ENCODE assay signal across 7 mouse cellular contexts in the genomic region with DNA sequence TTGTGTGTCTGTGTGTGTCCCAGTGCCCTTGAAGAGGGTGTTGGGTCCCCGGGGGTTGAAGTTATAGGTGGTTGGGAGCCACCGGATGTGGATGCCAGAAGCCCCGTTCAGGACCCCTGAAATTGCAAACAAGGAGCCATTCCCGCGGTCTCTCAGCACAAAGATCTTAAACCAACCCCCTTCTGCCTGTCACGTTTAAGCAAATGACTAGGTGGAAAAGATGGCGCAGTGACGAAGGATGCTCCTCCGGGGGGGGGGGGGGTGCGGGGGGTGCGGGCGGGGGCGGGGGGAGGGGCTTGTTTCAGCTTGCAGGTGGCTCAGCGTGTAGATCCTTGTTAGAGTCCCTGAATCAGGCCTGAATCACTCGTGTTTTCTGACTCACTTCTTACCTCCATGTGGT. TPM values are rescaled to one million over a fixed set of nuclear protein-coding genes. Genes with fewer than 3 reads are reported as not detected.
DNase-seq lines count a peak whose midpoint lies in the region; ATAC-seq and TF ChIP-seq lines count a peak whose summit lies in the region.

No protein-coding gene starts in this region.

- H3K4me3 ChIP-seq in thymus, adult 2 months (ENCODE audit: control insufficient read depth, insufficient read depth, low read length): no peak overlapping the region
- H3K4me3 ChIP-seq in hindbrain, embryonic 11.5 days (ENCODE audit: low read depth, low read length): no peak overlapping the region
- H3K4me3 ChIP-seq in midbrain, embryonic 11.5 days (ENCODE audit: low read depth, low read length): no peak overlapping the region

- TF ChIP-seq POLR2A in thymus, adult 2 months (IDR thresholded peaks at IDR 0.05; ENCODE audit: control insufficient read depth, extremely low read depth, insufficient read depth, low read length, poor library complexity): no peak

- DNase-seq in thymus, adult 2 months: peak; percentile 19
- DNase-seq in thymus, adult 18-20 months: no peak
- DNase-seq in hindbrain, embryonic 11.5 days (ENCODE audit: low spot score): peak; percentile 29
- no peak for DNase-seq in midbrain, embryonic 11.5 days (ENCODE audit: low spot score, missing footprints)
- no peak for DNase-seq in cerebellum, postnatal 10 days
- DNase-seq in left cerebral cortex, adult 11 months (ENCODE audit: low spot score): no peak
- no peak for DNase-seq in frontal cortex, postnatal 25 days (ENCODE audit: low spot score in 2 of 2)

- WGBS in thymus, adult 2 months: 4% methylated on average over 15 of the region's 15 CpGs
- 21% methylated on average over 9 of the region's 15 CpGs for WGBS in hindbrain, embryonic 11.5 days
- WGBS in midbrain, embryonic 11.5 days: 13% methylated on average over 12 of the region's 15 CpGs

- H3K27me3 ChIP-seq in thymus, adult 2 months (ENCODE audit: control insufficient read depth, insufficient read depth, low read length): no peaks in the 10 kb centered on the region
- no peaks in the 10 kb centered on the region for H3K27me3 ChIP-seq in hindbrain, embryonic 11.5 days (ENCODE audit: control insufficient read depth, insufficient read depth, low read length)
- no peaks in the 10 kb centered on the region for H3K27me3 ChIP-seq in midbrain, embryonic 11.5 days (ENCODE audit: control insufficient read depth, insufficient read depth, low read length)

- no peak for ATAC-seq in hindbrain, embryonic 11.5 days (ENCODE audit: low FRiP score)
- ATAC-seq in midbrain, embryonic 11.5 days (ENCODE audit: low FRiP score): no peak

- no peaks in the 10 kb centered on the region for H3K9me3 ChIP-seq in hindbrain, embryonic 11.5 days (ENCODE audit: control insufficient read depth, low read length)
- H3K9me3 ChIP-seq in midbrain, embryonic 11.5 days (ENCODE audit: control insufficient read depth, low read length): no peaks in the 10 kb centered on the region

- H3K4me1 ChIP-seq in thymus, adult 2 months (replicated peaks; ENCODE audit: control insufficient read depth, insufficient read depth, low read length): peaks cover 25% of the 10 kb centered on the region
- 0 out of 2 replicates have a peak, but pooled peaks cover 2% of the 10 kb centered on the region for H3K4me1 ChIP-seq in hindbrain, embryonic 11.5 days (replicated peaks; ENCODE audit: control insufficient read depth, insufficient read depth, low read length)
- 0 out of 2 replicates have a peak, but pooled peaks cover under 1% of the 10 kb centered on the region for H3K4me1 ChIP-seq in midbrain, embryonic 11.5 days (ENCODE audit: control insufficient read depth, insufficient read depth, low read length)

- TF ChIP-seq CTCF in thymus, adult 2 months (IDR thresholded peaks at IDR 0.05; ENCODE audit: borderline replicate concordance, control insufficient read depth, extremely low read depth, insufficient read depth, low read length, poor library complexity): no peak

- H3K9ac ChIP-seq in hindbrain, embryonic 11.5 days (ENCODE audit: low read depth, low read length): no peak overlapping the region
- H3K9ac ChIP-seq in midbrain, embryonic 11.5 days (ENCODE audit: low read length): peak overlapping the region; percentile 32; the same call in 1 of the 2 replicates

- H3K4me2 ChIP-seq in hindbrain, embryonic 11.5 days (replicated peaks; ENCODE audit: low read depth, low read length): no peak overlapping the region
- H3K4me2 ChIP-seq in midbrain, embryonic 11.5 days: peak overlapping the region; percentile 33

- H3K36me3 ChIP-seq in thymus, adult 2 months (ENCODE audit: control insufficient read depth, insufficient read depth, low read length): no peaks in the 10 kb centered on the region
- H3K36me3 ChIP-seq in hindbrain, embryonic 11.5 days (ENCODE audit: control insufficient read depth, insufficient read depth, low read length): no peaks in the 10 kb centered on the region
- H3K36me3 ChIP-seq in midbrain, embryonic 11.5 days (ENCODE audit: control insufficient read depth, insufficient read depth, low read length): no peaks in the 10 kb centered on the region

- peak overlapping the region; percentile 63; the same call in 1 of the 2 replicates for H3K27ac ChIP-seq in thymus, adult 2 months (ENCODE audit: control insufficient read depth, insufficient read depth, low read length)
- H3K27ac ChIP-seq in hindbrain, embryonic 11.5 days (ENCODE audit: low read depth, low read length): no peak overlapping the region
- no peak overlapping the region for H3K27ac ChIP-seq in midbrain, embryonic 11.5 days (ENCODE audit: low read depth, low read length)

RNA-seq across cellular contexts. Expression of a gene that starts 17.9 kb away (rescaled TPM):
- polyA plus RNA-seq in thymus, adult 2 months (2012; rRNA removed): 84.7 and 91.9 TPM in 2 replicates
- 15.5 and 16.4 TPM in 2 replicates for polyA plus RNA-seq in hindbrain, embryonic 11.5 days (2014; fragmentation: Nextera tagmentation; extraction: Ambion mirVana)
- polyA plus RNA-seq in midbrain, embryonic 11.5 days (2014; fragmentation: Nextera tagmentation; extraction: Ambion mirVana): 15.1 and 16.7 TPM in 2 replicates

RNA-seq across cellular contexts. Expression of a gene that starts 39.0 kb away (rescaled TPM):
- 81.7 and 82.8 TPM in 2 replicates for polyA plus RNA-seq in thymus, adult 2 months (2012; rRNA removed)
- polyA plus RNA-seq in hindbrain, embryonic 11.5 days (2014; fragmentation: Nextera tagmentation; extraction: Ambion mirVana): 76.7 and 79.2 TPM in 2 replicates
- 74.3 and 77.7 TPM in 2 replicates for polyA plus RNA-seq in midbrain, embryonic 11.5 days (2014; fragmentation: Nextera tagmentation; extraction: Ambion mirVana)

Comparison
In these comparisons a context has a peak if more than half of its experiments do, and no peak if none do; other contexts are left out.
1. DNase-seq: peak in thymus, adult 2 months (single experiment) and hindbrain, embryonic 11.5 days (single experiment); none in thymus, adult 18-20 months (0 of 2), midbrain, embryonic 11.5 days (single experiment), cerebellum, postnatal 10 days (0 of 2), left cerebral cortex, adult 11 months (single experiment) and frontal cortex, postnatal 25 days (0 of 2).